Mouse (Mus musculus) CH12.LX (cell line): ENCODE results near the gene March2. TPM values are rescaled to one million over a fixed set of nuclear protein-coding genes. Genes with fewer than 3 reads are reported as not detected.

Experiments used
- DNase-seq: peaks from one replicate; pipeline ENCODE4 v3.0.0-alpha.2; 2013; ENCODE audit errors: extremely low read depth
- H3K27ac ChIP-seq: 2 replicates; pipeline ENCODE4 v1.5.1; 2012; ENCODE audit warnings: low read depth, mild to moderate bottlenecking, control low read depth, moderate library complexity; ENCODE audit not compliant: insufficient read depth
- H3K27me3 ChIP-seq: replicated peaks from 2 replicates; pipeline ENCODE3; 2012; ENCODE audit warnings: inconsistent platforms
- H3K36me3 ChIP-seq, 2 experiments: replicated peaks in 1 of 2; 2 replicates each; pipeline versions ENCODE3 to v1.6.1; 2012; ENCODE audit warnings: inconsistent platforms in 1 of 2, low read length in 1 of 2, mild to moderate bottlenecking in 1 of 2, mixed read lengths in 1 of 2, moderate library complexity in 1 of 2; ENCODE audit not compliant: control insufficient read depth in 1 of 2, insufficient read depth in 1 of 2
- H3K4me1 ChIP-seq, 2 experiments: 2 replicates each; pipeline ENCODE4 v1.6.1; 2012; ENCODE audit warnings: inconsistent platforms in 1 of 2, moderate library complexity in 1 of 2; ENCODE audit not compliant: insufficient read depth in 2 of 2, control insufficient read depth in 1 of 2
- H3K4me2 ChIP-seq: 2 replicates; pipeline ENCODE4 v1.6.1; 2012; ENCODE audit warnings: low read depth, mild to moderate bottlenecking, control low read depth; ENCODE audit not compliant: poor library complexity, insufficient read depth, severe bottlenecking
- H3K4me3 ChIP-seq, 3 experiments: fragments of 150-350 bp in 1 of 3; sonication (generic) in 1 of 3; replicated peaks in 1 of 3; 2 replicates each; pipeline versions ENCODE3 to v1.5.1; 2011 to 2012; ENCODE audit warnings: low read depth in 2 of 3, low read length in 2 of 3, mild to moderate bottlenecking in 2 of 3, moderate library complexity in 2 of 3, control low read depth in 1 of 3, improper control_type of control experiment in 1 of 3, inconsistent platforms in 1 of 3, mixed read lengths in 1 of 3; ENCODE audit not compliant: poor library complexity in 1 of 3
- H3K79me2 ChIP-seq: replicated peaks from 2 replicates; pipeline ENCODE4 v1.6.1; 2012; ENCODE audit warnings: mild to moderate bottlenecking, moderate library complexity; ENCODE audit not compliant: control insufficient read depth, poor library complexity, insufficient read depth, severe bottlenecking; ENCODE audit errors: extremely low read depth
- H3K9ac ChIP-seq: 2 replicates; pipeline ENCODE4 v1.6.1; 2012; ENCODE audit warnings: low read depth, mild to moderate bottlenecking, control low read depth, moderate library complexity; ENCODE audit not compliant: insufficient read depth
- H3K9me3 ChIP-seq: replicated peaks from 2 replicates; pipeline ENCODE3; 2012; ENCODE audit warnings: low read length, inconsistent platforms, mixed read lengths
- CHD2 ChIP-seq: IDR thresholded peaks from 2 replicates; pipeline ENCODE4 v1.6.1; 2011; ENCODE audit warnings: low read length, improper control_type of control experiment
- CTCF ChIP-seq, 2 experiments: IDR thresholded peaks in 1 of 2; conservative IDR thresholded peaks in 1 of 2; 2 replicates each; pipeline ENCODE4 v1.5.1; 2011 to 2012; ENCODE audit warnings: low read depth in 2 of 2, low read length in 2 of 2, improper control_type of control experiment in 1 of 2, inconsistent platforms in 1 of 2, mild to moderate bottlenecking in 1 of 2, moderate library complexity in 1 of 2
- ELF1 ChIP-seq: IDR thresholded peaks from 2 replicates; pipeline ENCODE4 v1.6.1; 2014; ENCODE audit warnings: low read depth, mild to moderate bottlenecking, inconsistent platforms, low read length, improper control_type of control experiment
- EP300 ChIP-seq: IDR thresholded peaks from 2 replicates; pipeline ENCODE4 v1.6.1; 2011; ENCODE audit warnings: low read length, improper control_type of control experiment
- GABPA ChIP-seq: IDR thresholded peaks from 2 replicates; pipeline ENCODE4 v1.6.1; 2012; ENCODE audit warnings: low read depth, low read length, improper control_type of control experiment, inconsistent platforms; ENCODE audit not compliant: insufficient replicate concordance
- HCFC1 ChIP-seq: IDR thresholded peaks from 2 replicates; pipeline ENCODE4 v1.6.1; 2012; ENCODE audit warnings: low read depth, mild to moderate bottlenecking, inconsistent platforms, low read length, improper control_type of control experiment
- MAFK ChIP-seq: IDR thresholded peaks from 2 replicates; pipeline ENCODE4 v1.6.1; 2011; ENCODE audit warnings: low read length, improper control_type of control experiment; ENCODE audit not compliant: insufficient replicate concordance
- MAX ChIP-seq: IDR thresholded peaks from 2 replicates; pipeline ENCODE4 v1.6.1; 2011; ENCODE audit warnings: low read length, improper control_type of control experiment
- MAZ ChIP-seq: IDR thresholded peaks from 2 replicates; pipeline ENCODE4 v1.6.1; 2012; ENCODE audit warnings: low read depth, mild to moderate bottlenecking, inconsistent platforms, low read length, improper control_type of control experiment, moderate library complexity
- MEF2A ChIP-seq: IDR thresholded peaks from 2 replicates; pipeline ENCODE4 v1.6.1; 2014; ENCODE audit warnings: low read depth, mild to moderate bottlenecking, inconsistent platforms, low read length, improper control_type of control experiment, borderline replicate concordance
- MXI1 ChIP-seq: IDR thresholded peaks from 2 replicates; pipeline ENCODE4 v1.6.1; 2011; ENCODE audit warnings: mild to moderate bottlenecking, low read depth, low read length, improper control_type of control experiment
- NELFE ChIP-seq: IDR thresholded peaks from 2 replicates; pipeline ENCODE4 v1.6.1; 2011; ENCODE audit warnings: low read depth, low read length, improper control_type of control experiment
- NRF1 ChIP-seq: IDR thresholded peaks from 2 replicates; pipeline ENCODE4 v1.6.1; 2014; ENCODE audit warnings: low read depth, mild to moderate bottlenecking, inconsistent platforms, low read length, improper control_type of control experiment, moderate library complexity
- PAX5 ChIP-seq: IDR thresholded peaks from 2 replicates; pipeline ENCODE4 v1.6.1; 2012; ENCODE audit warnings: low read length, inconsistent platforms, mixed read lengths
- SIN3A ChIP-seq: IDR thresholded peaks from 2 replicates; pipeline ENCODE4 v1.6.1; 2012; ENCODE audit warnings: low read length, improper control_type of control experiment, inconsistent platforms
- SMC3 ChIP-seq: IDR thresholded peaks from 2 replicates; pipeline ENCODE4 v1.6.1; 2011; ENCODE audit warnings: low read depth, low read length, improper control_type of control experiment
- TCF12 ChIP-seq: IDR thresholded peaks from 2 replicates; pipeline ENCODE4 v1.6.1; 2014; ENCODE audit warnings: low read depth, mild to moderate bottlenecking, inconsistent platforms, low read length, improper control_type of control experiment
- UBTF ChIP-seq: IDR thresholded peaks from 2 replicates; pipeline ENCODE4 v1.6.1; 2012; ENCODE audit warnings: low read depth, mild to moderate bottlenecking, inconsistent platforms, low read length, improper control_type of control experiment, moderate library complexity
- USF1 ChIP-seq: IDR thresholded peaks from 2 replicates; pipeline ENCODE4 v1.6.1; 2014; ENCODE audit warnings: low read depth, mild to moderate bottlenecking, inconsistent platforms, low read length, improper control_type of control experiment
- ZC3H11A ChIP-seq: IDR thresholded peaks from 2 replicates; pipeline ENCODE4 v1.6.1; 2012; ENCODE audit warnings: low read depth, mild to moderate bottlenecking, inconsistent platforms, low read length, improper control_type of control experiment
- ZMIZ1 ChIP-seq: IDR thresholded peaks from 2 replicates; pipeline ENCODE4 v1.6.1; 2012; ENCODE audit warnings: low read depth, mild to moderate bottlenecking, inconsistent platforms, low read length, improper control_type of control experiment
- ZNF384 ChIP-seq: IDR thresholded peaks from 2 replicates; pipeline ENCODE4 v1.6.1; 2012; ENCODE audit warnings: low read depth, low read length, improper control_type of control experiment, inconsistent platforms
- dilution Hi-C: fragments of 300-500 bp; cut with MboI; formaldehyde crosslinking; loops from 2 replicates; pipeline ENCODE4 v1.14.3; 2020; ENCODE audit warnings: low sequenced_read_pairs; ENCODE audit not compliant: extremely low pct_unique_long_range_greater_than_20kb, extremely low pct_ligation_motif_present
- in situ Hi-C: fragments of 300-500 bp; cut with MboI; formaldehyde crosslinking; loops from 3 replicates; pipeline ENCODE4 v1.14.3; 2019; ENCODE audit warnings: low sequenced_read_pairs, low pct_ligation_motif_present, low pct_unique_long_range_greater_than_20kb, mixed read lengths
- polyA plus RNA-seq: library from polyadenylated mRNA; unstranded; fragments of >175 nt; gene quantifications from 2 replicates; pipeline ENCODE4 v1.2.1, GENCODE M21; 2012; ENCODE audit warnings: low read depth; ENCODE audit not compliant: insufficient read length
- total RNA-seq, 2 experiments: library from RNA; depleted of rRNA; stranded (reverse); fragments of 300-350 nt in 1 of 2; fragments of >200 nt in 1 of 2; gene quantifications; 2 replicates each; pipeline ENCODE4 v1.2.3; 2012 to 2014

Gene March2
- total and polyA plus RNA-seq, 3 experiments: 9.2 to 12.2 (median 9.3) TPM

GRCm38 (mm10) chr17:33717982-33718381, 488 bp downstream of the March2 start:
- peak overlapping the region; percentile 81 to 91 (median 81) for H3K4me3 ChIP-seq
- H3K27ac ChIP-seq: no peak overlapping the region
- in situ Hi-C loops: no loop called here
- peak; percentile 8 for DNase-seq
- no peaks in the 10 kb centered on the region for H3K79me2 ChIP-seq
- TF ChIP-seq SMC3 (no peak), CTCF (conservative IDR thresholded peaks at IDR 0.05 in 1 of 2, IDR thresholded peaks at IDR 0.05 in 1 of 2; ENCODE audit: low read depth in 2 of 2, low read length in 2 of 2) (no peak), GABPA (no peak), USF1 (no peak), MAFK (no peak), MAX (no peak), SIN3A (no peak; the same call in 1 of the 2 replicates), EP300 (no peak), MXI1 (no peak), MAZ (no peak), HCFC1 (no peak), UBTF (no peak), MEF2A (no peak), TCF12 (no peak), ZNF384 (no peak), ZMIZ1 (no peak), PAX5 (no peak), ZC3H11A (no peak), CHD2 (no peak), NELFE (no peak)
- H3K9me3 ChIP-seq: no peaks in the 10 kb centered on the region
- H3K27me3 ChIP-seq: no peaks in the 10 kb centered on the region
- peaks cover 0 to 8% of the 10 kb centered on the region in 2 experiments; a peak in 1 of 4 replicates for H3K4me1 ChIP-seq
- peak overlapping the region; percentile 91 for H3K9ac ChIP-seq
- peaks cover 0 to 2% of the 10 kb centered on the region in 2 experiments for H3K36me3 ChIP-seq
- H3K4me2 ChIP-seq: peak overlapping the region; percentile 73
- dilution Hi-C loops: no loop called here

- no peak for DNase-seq
- Histone ChIP-seq H3K27me3 (no peaks in the 10 kb centered on the region), H3K9me3 (no peaks in the 10 kb centered on the region), H3K4me2 (no peak overlapping the region), H3K79me2 (no peaks in the 10 kb centered on the region), H3K36me3 (peaks cover 0 to 2% of the 10 kb centered on the region in 2 experiments), H3K4me3 (no peak overlapping the region), H3K9ac (no peak overlapping the region), H3K27ac (no peak overlapping the region), H3K4me1 (peaks cover 0 to 8% of the 10 kb centered on the region in 2 experiments; a peak in 1 of 4 replicates)
- in situ Hi-C loops (no loop called here), dilution Hi-C loops (no loop called here)
- TF ChIP-seq NRF1 (no peak), CHD2 (no peak), USF1 (no peak), ELF1 (no peak), MEF2A (no peak)
Observed at GRCm38 (mm10) chr17:33717246-33717645, 1.2 kb downstream of the March2 start.
